Mouse (Mus musculus): ENCODE measurements around the gene Gm17617. TPM values are rescaled to one million over a fixed set of nuclear protein-coding genes. Genes with fewer than 3 reads are reported as not detected.
A peak's percentile ranks its signal among the peaks of the same experiment; 100 is the strongest.

The Gm17617 gene
- total and polyA plus RNA-seq, 3 experiments = not detected

- Histone ChIP-seq H3K4me3 (replicated peaks in 1 of 3; ENCODE audit: low read depth in 2 of 3, low read length in 2 of 3, poor library complexity in 1 of 3) (no peak overlapping the region), H3K4me2 (ENCODE audit: insufficient read depth, low read depth, poor library complexity, severe bottlenecking) (0 out of 2 replicates have a peak overlapping the region, but pooled peaks have one; percentile 0), H3K79me2 (replicated peaks; ENCODE audit: control insufficient read depth, extremely low read depth, insufficient read depth, poor library complexity, severe bottlenecking) (no peaks in the 10 kb centered on the region), H3K9ac (ENCODE audit: insufficient read depth, low read depth) (no peak overlapping the region), H3K27me3 (replicated peaks) (peaks cover 12% of the 10 kb centered on the region), H3K27ac (ENCODE audit: insufficient read depth, low read depth) (no peak overlapping the region), H3K9me3 (replicated peaks; ENCODE audit: low read length) (peaks cover 2% of the 10 kb centered on the region), H3K36me3 (replicated peaks in 1 of 2; ENCODE audit: control insufficient read depth in 1 of 2, insufficient read depth in 1 of 2, low read length in 1 of 2) (no peaks in the 10 kb centered on the region), H3K4me1 (ENCODE audit: control insufficient read depth in 1 of 2, insufficient read depth in 2 of 2) (peaks cover 9 to 12% of the 10 kb centered on the region in 2 experiments)
- no peak for TF ChIP-seq TBP (conservative IDR thresholded peaks at IDR 0.05; ENCODE audit: low read depth, low read length)
- TF ChIP-seq USF2 (conservative IDR thresholded peaks at IDR 0.05; ENCODE audit: low read depth, low read length) = no peak
- TF ChIP-seq E2F4 (IDR thresholded peaks at IDR 0.05; ENCODE audit: insufficient replicate concordance, low read depth, low read length) = no peak
- TF ChIP-seq CHD1 (IDR thresholded peaks at IDR 0.05; ENCODE audit: low read depth, low read length) = no peak
- no peak for TF ChIP-seq KAT2A (IDR thresholded peaks at IDR 0.05; ENCODE audit: insufficient replicate concordance, low read length)
- TF ChIP-seq ELF1 (IDR thresholded peaks at IDR 0.05; ENCODE audit: low read depth, low read length) = no peak
- no peak for TF ChIP-seq NELFE (IDR thresholded peaks at IDR 0.05; ENCODE audit: low read depth, low read length)
- no peak for TF ChIP-seq ZKSCAN1 (IDR thresholded peaks at IDR 0.05; ENCODE audit: borderline replicate concordance, low read depth, low read length)
- TF ChIP-seq HCFC1 (IDR thresholded peaks at IDR 0.05; ENCODE audit: low read depth, low read length) = no peak
- dilution Hi-C loops (cut with MboI; ENCODE audit: extremely low pct_ligation_motif_present, extremely low pct_unique_long_range_greater_than_20kb, low sequenced_read_pairs) = no loop called here
- in situ Hi-C loops (cut with MboI; ENCODE audit: low pct_ligation_motif_present, low pct_unique_long_range_greater_than_20kb, low sequenced_read_pairs) = loop anchor here (10.0 kb wide), 1 partner anchor 378 kb away; no protein-coding TSS in a partner anchor
- no peak for DNase-seq (ENCODE audit: extremely low read depth)
Observed at GRCm38 (mm10) chr13:55172336-55172770, 39.0 kb upstream of the Gm17617 start.

GRCm38 (mm10) chr13:55171517-55172335 is 38.4 kb upstream of the Gm17617 start:
- Histone ChIP-seq H3K36me3 (replicated peaks in 1 of 2; ENCODE audit: control insufficient read depth in 1 of 2, insufficient read depth in 1 of 2, low read length in 1 of 2) (no peaks in the 10 kb centered on the region), H3K9ac (ENCODE audit: insufficient read depth, low read depth) (no peak overlapping the region), H3K79me2 (replicated peaks; ENCODE audit: control insufficient read depth, extremely low read depth, insufficient read depth, poor library complexity, severe bottlenecking) (no peaks in the 10 kb centered on the region), H3K4me3 (replicated peaks in 1 of 3; ENCODE audit: low read depth in 2 of 3, low read length in 2 of 3, poor library complexity in 1 of 3) (no peak overlapping the region), H3K4me2 (ENCODE audit: insufficient read depth, low read depth, poor library complexity, severe bottlenecking) (0 out of 2 replicates have a peak overlapping the region, but pooled peaks have one; percentile 0), H3K9me3 (replicated peaks; ENCODE audit: low read length) (peaks cover 2% of the 10 kb centered on the region), H3K27ac (ENCODE audit: insufficient read depth, low read depth) (no peak overlapping the region), H3K4me1 (ENCODE audit: control insufficient read depth in 1 of 2, insufficient read depth in 2 of 2) (peaks cover 11 to 12% of the 10 kb centered on the region in 2 experiments), H3K27me3 (replicated peaks) (peaks cover 12% of the 10 kb centered on the region)
- TF ChIP-seq EP300 (IDR thresholded peaks at IDR 0.05; ENCODE audit: low read length) (peak; percentile 24; the same call in 1 of the 2 replicates), SIN3A (IDR thresholded peaks at IDR 0.05; ENCODE audit: low read length) (no peak), MAFK (IDR thresholded peaks at IDR 0.05; ENCODE audit: insufficient replicate concordance, low read length) (no peak)
- no peak for DNase-seq (ENCODE audit: extremely low read depth)
- dilution Hi-C loops (cut with MboI; ENCODE audit: extremely low pct_ligation_motif_present, extremely low pct_unique_long_range_greater_than_20kb, low sequenced_read_pairs) (no loop called here), in situ Hi-C loops (cut with MboI; ENCODE audit: low pct_ligation_motif_present, low pct_unique_long_range_greater_than_20kb, low sequenced_read_pairs) (loop anchor here (10.0 kb wide), 1 partner anchor 377 kb away; no protein-coding TSS in a partner anchor)

Measured in CH12.LX (cell line).